Mouse (Mus musculus): ENCODE data around the gene Smyd2. TPM values are rescaled to one million over a fixed set of nuclear protein-coding genes. Genes with fewer than 3 reads are reported as not detected.

Smyd2 gene
- polyA plus RNA-seq, 1 experiment, result 46.3 TPM

DNA sequence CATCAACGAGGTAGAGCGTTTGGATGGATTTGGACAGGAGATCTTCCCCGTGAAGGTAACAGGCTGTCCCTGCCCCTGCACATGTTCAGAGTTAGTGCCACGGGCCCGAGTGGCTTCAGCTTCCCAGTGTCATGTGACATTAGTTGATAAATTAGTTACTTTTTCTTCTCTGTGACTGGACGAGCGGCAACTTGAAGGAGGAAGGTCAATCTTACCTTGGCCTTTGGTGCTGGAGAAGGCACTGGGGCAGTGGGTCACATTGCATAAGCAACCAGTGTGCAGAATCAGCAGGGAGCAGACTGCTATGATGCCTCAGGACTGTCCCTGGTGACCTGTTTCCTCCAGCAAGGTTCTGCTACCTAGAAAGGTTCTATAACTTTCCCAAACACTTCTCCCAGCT, 88.8 kb downstream of the Smyd2 start:
- no peaks in the 10 kb centered on the region for H3K27me3 ChIP-seq (replicated peaks; ENCODE audit: control insufficient read depth, insufficient read depth, low read length)
- 63% methylated on average over 7 of the region's 7 CpGs for WGBS
- H3K36me3 ChIP-seq (ENCODE audit: control insufficient read depth, insufficient read depth, low read length), result no peaks in the 10 kb centered on the region
- no peak overlapping the region for H3K4me3 ChIP-seq (ENCODE audit: insufficient read depth, low read depth, low read length)
- H3K4me1 ChIP-seq (ENCODE audit: control insufficient read depth, insufficient read depth, low read length), result no peaks in the 10 kb centered on the region
- DNase-seq, result peak; percentile 20
- H3K27ac ChIP-seq (ENCODE audit: insufficient read depth, low read depth, low read length), result no peak overlapping the region
- TF ChIP-seq POLR2A (IDR thresholded peaks at IDR 0.05; ENCODE audit: low read depth, low read length) (no peak), CTCF (conservative IDR thresholded peaks at IDR 0.05; ENCODE audit: insufficient read depth, insufficient read length, low read depth, low read length) (no peak)

DNA sequence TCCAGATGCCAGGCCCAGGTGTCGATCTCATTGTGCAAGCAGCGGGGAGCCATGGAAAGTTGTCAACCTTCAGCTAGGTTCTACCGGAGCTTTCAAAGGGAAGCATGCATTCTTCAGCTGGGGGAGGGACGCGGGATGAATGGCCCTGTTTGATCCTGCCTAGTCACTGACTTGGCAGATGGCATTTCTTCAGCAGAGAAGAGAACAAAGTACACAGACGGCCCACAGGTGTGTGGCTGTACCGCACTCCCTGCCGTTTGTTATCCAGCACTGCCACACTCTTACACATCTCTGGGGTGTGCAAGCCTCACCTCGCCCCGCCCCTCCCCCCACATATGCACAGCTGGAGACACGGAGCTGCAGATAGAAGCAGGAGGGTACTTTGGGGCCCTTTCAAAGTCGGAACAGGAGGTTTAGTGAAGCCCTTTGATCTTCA, 91.3 kb downstream of the Smyd2 start:
- no peaks in the 10 kb centered on the region for H3K4me1 ChIP-seq (ENCODE audit: control insufficient read depth, insufficient read depth, low read length)

More for the DNA sequence above, 91.3 kb downstream of the Smyd2 start:
- DNase-seq, result peak; percentile 37
- WGBS, result 26% methylated on average over 12 of the region's 12 CpGs
- H3K36me3 ChIP-seq (ENCODE audit: control insufficient read depth, insufficient read depth, low read length), result no peaks in the 10 kb centered on the region
- TF ChIP-seq POLR2A (IDR thresholded peaks at IDR 0.05; ENCODE audit: low read depth, low read length) (no peak), CTCF (conservative IDR thresholded peaks at IDR 0.05; ENCODE audit: insufficient read depth, insufficient read length, low read depth, low read length) (no peak)
- no peak overlapping the region for H3K4me3 ChIP-seq (ENCODE audit: insufficient read depth, low read depth, low read length)
- H3K27ac ChIP-seq (ENCODE audit: insufficient read depth, low read depth, low read length), result no peak overlapping the region
- H3K27me3 ChIP-seq (replicated peaks; ENCODE audit: control insufficient read depth, insufficient read depth, low read length), result no peaks in the 10 kb centered on the region

Other genes with a start within 250 kb of the Smyd2 start
- gene Cenpf, start 234.3 kb downstream of the Smyd2 start, polyA plus RNA-seq (2012; rRNA removed), result 0.14 and 0.33 TPM in 2 replicates
- 11.2 and 11.4 TPM in 2 replicates for gene Ptpn14, start 194.1 kb downstream of the Smyd2 start, polyA plus RNA-seq (2012; rRNA removed)
- 2.7 and 3.7 TPM in 2 replicates for gene Prox1, start 248.4 kb upstream of the Smyd2 start, polyA plus RNA-seq (2012; rRNA removed)